Mouse (Mus musculus) adrenal gland, postnatal 36 days (tissue): ENCODE measurements around the gene Myl12a. TPM values are rescaled to one million over a fixed set of nuclear protein-coding genes. Genes with fewer than 3 reads are reported as not detected.

Experiments used
- DNase-seq, 2 experiments: peaks; one replicate each; pipeline ENCODE4 v3.0.0; 2021; ENCODE audit warnings: mixed read lengths in 1 of 2
- long read RNA-seq, 2 experiments: library from polyadenylated mRNA; stranded (forward); transcript quantifications; one replicate each; pipeline ENCODE4 v2.0.0; 2021; ENCODE audit warnings: borderline sequencing depth in 2 of 2
- total RNA-seq, 2 experiments: library from RNA; stranded (reverse); gene quantifications; 2 replicates each; pipeline ENCODE4 v1.2.3; 2021

Gene Myl12a
- 100 to 1,000 TPM; 295 to 326 TPM for total RNA-seq
- long read RNA-seq, experiment 1, transcript Myl12a-206 (4 exons, 1,937 nt), result major isoform, 448 of 480 reads
- long read RNA-seq, experiment 1, transcript Myl12a-201 (4 exons, 980 nt), result minor isoform, 5 of 480 reads
- long read RNA-seq, experiment 1, partial matches to known transcripts, result 22 of 480 reads
- long read RNA-seq, experiment 1, other reads (novel, unspliced or antisense), result 5 of 480 reads
- long read RNA-seq, experiment 2, transcript Myl12a-206 (4 exons, 1,937 nt), result major isoform, 124 of 135 reads
- long read RNA-seq, experiment 2, partial matches to known transcripts, result 10 of 135 reads
- long read RNA-seq, experiment 2, other reads (novel, unspliced or antisense), result 1 of 135 reads

- DNase-seq, result no peak
Measured at GRCm38 (mm10) chr17:71002744-71003094, at the start of gene Myl12a. Gene Myl12a, minus strand, starts transcription at chr17:71002878.

- no peak for DNase-seq
Measured at GRCm38 (mm10) chr17:71049292-71049691, 46.6 kb upstream of the Myl12a start.

DNA sequence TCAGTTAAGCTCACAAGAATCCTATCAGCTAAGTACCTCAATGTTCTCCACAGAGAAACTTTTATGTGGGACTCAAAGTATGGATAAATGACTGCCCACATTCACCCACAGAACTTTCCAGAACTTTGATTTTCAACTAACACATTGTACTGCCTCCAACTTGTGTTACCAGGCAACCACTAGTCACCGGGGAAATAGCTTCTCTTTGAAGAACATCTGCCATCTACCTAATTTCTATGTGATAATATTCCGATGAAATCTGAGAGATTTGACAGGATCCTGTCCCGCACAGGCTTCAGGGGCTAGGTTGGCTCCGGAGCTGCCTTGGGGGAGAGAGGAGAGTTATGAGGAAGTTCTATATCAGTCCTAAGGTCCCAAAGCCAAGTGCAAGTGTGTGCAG, 44.2 kb upstream of the Myl12a start:
- no peak for DNase-seq

- DNase-seq, result no peak
Measured at GRCm38 (mm10) chr17:71045591-71045990, 42.9 kb upstream of the Myl12a start.

GRCm38 (mm10) chr17:71042645-71043044, 40.0 kb upstream of the Myl12a start:
- no peak for DNase-seq

DNA sequence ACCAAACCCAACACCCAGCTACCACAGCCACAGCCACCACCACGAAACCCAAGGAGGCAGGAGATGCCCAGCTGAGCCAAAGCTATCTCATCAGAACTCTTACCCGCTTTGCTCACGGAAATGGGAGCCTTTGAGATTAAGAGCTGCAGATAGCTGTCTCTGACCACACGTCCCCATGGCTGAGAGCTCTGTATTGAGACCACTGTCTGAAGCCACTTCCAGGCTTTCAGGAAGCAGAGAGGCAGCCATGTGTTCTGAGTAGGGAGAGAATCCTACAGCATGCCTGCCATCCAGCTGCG, 37.9 kb upstream of the Myl12a start:
- no peak for DNase-seq

- DNase-seq, result no peak
Measured at GRCm38 (mm10) chr17:71039851-71040581, 37.3 kb upstream of the Myl12a start.

GRCm38 (mm10) chr17:71038812-71039211, 36.1 kb upstream of the Myl12a start:
- DNase-seq, result no peak

- no peak for DNase-seq
Measured at GRCm38 (mm10) chr17:71037188-71037587, 34.5 kb upstream of the Myl12a start.

DNA sequence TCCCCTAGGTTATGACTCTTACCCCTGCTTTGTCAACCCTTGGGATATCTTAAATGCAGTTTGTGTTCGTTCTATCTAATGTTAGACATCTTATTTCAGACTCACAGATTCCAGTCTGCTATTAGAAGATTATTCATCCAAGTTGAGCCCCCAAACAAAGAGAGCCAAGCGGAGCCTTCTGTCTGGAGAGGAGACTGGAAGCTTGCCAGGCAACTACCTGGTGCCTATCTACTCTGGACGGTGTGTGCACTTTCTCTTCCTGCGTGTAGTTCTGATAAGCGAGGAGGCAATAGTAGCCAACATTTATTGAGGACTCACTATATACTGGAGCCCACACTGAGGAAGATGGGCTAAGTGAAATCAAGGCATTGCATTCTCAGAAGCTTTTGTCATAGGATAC, 31.8 kb upstream of the Myl12a start:
- DNase-seq, result no peak

DNA sequence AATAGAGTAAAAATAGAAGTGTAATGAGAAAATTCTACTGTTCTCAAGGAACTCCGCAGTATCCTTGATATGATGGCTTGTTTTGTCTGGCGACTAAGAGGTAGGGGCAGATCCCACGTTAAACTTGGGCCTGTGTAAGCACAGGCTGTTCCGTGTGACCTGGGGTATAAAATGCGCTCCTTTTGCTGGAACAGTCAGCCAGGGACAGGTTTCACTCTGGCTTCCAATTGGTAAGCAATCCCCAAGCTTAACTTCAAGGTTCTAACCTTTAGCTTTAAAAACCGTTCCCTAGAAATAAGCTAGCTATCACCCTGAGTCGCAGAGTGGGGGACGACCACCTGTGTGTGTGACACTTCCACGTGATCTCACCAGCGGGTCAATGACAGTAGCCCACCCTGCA, 30.0 kb upstream of the Myl12a start:
- DNase-seq, result no peak

DNA sequence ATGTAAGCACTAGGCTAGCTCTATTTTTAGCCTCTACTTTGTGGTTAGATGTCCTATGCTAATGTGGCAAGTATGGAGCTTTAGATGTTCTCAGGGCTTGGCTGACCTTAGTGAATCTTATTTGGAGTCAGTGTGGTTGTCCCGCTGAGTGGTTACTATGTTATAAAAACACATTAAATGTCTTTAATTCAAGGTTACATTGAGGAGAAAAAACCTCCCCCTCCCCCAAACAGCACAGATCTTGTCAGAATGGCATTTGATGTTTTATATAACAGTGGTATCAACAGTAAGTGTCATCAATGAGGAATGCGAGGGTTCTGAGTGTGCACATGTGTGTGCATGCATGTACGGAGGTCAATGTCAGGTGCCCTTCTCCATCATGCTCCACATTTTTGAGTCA, 24.5 kb upstream of the Myl12a start:
- DNase-seq, result no peak

DNA sequence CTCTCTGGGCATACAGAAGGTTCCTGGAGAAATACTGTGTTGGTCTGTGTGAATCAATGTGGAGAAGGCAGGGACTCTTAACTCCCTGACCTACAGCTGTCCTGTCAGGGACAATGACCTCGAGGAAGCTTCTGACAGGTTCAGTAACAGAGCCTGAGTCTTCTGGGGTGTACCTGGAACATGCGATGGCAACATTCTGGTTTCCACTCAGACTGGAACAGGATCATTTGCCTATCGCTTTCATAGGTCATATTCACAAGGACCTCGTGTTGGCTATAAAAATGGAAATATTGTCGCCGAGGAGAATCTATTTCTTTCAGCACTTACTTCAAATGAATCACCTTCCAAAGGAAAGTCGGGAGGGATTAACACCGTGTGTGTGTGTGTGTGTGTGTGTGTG, 23.2 kb upstream of the Myl12a start:
- no peak for DNase-seq

DNA sequence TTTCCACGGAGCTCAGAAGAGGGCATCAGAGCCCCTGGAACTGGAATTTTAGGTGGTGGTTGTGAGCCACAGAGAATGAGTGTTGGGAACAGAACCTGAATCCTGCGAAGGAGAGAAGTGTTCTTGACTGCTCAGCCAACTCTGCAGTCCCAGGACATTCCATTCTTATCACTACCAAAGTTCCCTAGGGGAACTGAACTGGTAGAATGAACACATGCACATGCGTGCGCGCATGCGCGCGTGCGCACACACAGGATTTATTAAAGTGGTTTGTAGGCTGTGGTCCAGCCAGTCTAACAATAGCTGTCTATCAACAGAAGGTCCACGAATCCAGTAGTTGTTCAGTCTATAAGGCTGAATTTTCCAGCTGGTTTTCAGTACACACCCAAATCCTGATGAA, 21.4 kb upstream of the Myl12a start:
- DNase-seq, result no peak

DNA sequence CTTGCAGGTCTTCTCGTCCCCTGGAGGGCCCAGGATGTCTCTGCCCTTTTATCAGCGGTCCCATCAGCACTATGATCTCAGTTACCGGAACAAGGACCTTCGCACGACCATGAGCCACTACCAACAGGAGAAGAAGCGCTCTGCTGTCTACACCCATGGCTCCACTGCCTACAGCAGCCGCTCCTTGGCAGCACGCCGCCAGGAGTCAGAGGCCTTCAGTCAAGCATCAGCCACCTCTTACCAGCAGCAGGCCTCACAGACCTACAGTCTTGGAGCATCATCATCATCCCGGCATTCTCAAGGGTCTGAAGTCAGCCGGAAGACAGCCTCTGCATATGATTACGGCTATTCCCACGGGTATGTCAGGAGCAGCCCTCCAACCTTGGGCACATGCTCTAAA, 20.2 kb upstream of the Myl12a start:
- no peak for DNase-seq

GRCm38 (mm10) chr17:71019860-71020259, 17.2 kb upstream of the Myl12a start:
- no peak for DNase-seq

DNA sequence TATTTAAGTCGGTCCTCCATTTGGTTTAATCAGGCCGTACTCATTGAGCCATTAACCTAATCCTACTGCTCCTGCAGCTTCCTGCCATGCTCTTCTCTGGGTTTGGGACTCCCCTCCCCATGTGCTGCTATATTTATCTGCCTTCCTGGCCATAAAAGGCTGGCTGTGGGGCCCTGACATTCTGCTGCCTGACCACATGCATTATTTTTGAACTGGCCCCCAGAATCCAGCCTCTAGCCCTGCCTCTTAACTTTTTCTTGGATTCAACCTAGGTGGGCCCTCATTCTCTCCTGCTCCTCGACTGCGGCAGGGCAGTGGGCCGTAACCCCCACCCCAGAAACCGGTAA, 16.6 kb upstream of the Myl12a start:
- no peak for DNase-seq

DNA sequence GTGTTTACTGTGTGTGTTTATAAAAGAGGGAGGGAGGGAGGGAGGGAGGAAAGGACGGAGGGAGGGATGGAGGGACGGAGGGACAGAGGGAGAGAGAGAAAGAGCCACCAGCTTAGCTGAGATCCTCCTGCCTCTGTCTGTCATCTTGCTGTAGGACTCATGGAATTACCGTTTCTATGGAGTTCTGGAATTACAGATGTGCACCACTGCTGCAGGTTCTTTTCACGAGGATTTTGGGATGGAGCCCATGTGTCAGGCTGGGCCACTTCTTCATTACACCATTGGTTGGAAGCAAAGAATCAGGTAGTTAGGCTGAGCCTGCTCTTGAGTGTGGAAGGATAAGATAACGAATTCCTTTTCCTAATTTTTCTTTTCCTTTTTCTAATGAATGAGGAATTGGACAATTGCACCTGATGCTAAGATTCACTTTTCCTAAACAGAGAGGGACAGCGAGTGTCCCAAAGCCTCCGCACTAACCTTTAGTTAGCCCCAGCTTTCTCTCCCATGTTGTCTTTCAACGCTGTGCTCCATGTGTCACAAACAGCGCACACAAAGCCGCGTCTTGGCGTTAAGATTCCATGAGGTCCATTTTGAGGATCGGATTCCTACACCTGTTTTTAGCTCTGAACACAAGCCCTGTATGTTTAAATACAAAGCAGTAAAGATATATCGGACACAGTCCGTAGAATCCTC, 16.1 kb upstream of the Myl12a start:
- DNase-seq, result no peak

DNA sequence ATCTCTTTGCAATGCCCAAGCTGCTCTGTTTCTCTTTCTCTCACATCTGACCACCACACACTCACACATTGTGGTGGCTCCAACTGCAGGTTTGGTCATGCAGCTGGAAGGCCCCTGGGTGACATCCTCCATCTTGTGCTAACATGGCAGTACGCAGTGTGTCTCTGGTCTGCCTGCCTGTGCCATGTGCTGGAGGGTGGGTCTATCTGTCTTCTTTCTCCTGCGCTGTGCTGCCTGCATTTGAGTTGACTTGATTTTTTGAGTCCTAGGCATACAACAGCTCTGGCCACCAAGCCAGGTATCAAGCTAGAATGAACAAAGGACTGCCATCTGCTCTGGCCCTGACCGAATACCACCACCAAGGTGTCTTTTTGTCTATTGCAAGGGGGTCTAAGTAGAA, 15.5 kb upstream of the Myl12a start:
- no peak for DNase-seq

GRCm38 (mm10) chr17:71017457-71017998, 14.8 kb upstream of the Myl12a start:
- DNase-seq, result no peak

DNA sequence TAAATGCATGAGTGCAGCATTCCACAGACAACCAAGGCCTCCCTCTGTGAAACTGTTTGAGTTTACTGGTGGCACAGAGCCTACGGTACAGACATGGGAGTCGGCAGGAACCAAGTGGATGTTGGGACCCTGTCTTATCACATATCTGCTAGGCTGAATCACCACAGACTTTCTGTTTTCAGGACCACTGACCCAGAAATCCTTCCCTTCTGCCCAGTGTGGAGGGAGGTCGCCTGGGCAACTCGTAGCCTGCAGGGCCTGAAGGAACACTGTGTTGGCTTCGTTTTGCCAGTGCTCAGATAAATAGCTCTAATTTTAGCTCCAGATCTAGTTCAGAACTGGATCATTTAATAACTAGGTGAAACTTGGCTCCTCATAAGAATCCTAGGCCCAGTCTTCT, 12.2 kb upstream of the Myl12a start:
- DNase-seq, result no peak

- no peak for DNase-seq
Measured at GRCm38 (mm10) chr17:71013105-71013504, 10.4 kb upstream of the Myl12a start.

DNA sequence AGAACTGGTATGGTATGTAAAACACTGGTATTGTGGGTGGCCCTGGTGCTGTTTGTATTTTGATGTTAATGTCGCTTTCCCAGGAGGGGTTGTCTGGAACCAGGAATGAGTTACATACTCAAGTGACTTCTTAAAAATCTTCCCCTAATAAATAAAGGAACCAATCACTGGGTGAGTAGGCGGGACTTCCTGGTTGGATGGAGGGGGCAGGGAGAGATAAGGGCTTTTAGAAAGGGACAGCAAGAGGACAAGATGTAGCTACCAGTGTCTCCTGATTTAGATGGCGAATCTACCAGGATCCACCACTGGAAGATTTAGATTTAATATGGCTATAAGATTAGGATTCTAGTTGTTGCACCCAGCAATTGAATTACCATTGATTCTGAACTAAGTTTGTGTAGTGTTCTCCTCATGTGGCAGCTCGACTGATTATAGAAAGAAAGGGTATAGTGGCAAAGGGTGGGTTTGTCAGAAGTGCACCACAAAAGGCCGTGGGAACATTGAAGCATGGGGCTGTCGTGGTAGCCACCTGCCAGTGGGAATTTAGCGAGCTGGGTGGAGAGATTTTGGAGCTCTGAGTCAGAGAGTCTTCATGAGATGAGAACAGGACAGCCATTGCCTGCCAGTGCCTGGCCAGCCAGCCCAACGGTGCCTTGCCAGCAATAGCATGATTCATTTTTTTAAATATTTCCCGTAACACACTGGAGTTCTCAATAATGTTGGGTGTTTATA, 9.4 kb upstream of the Myl12a start:
- DNase-seq, result no peak
